Comparison of ENCODE assay signal across 10 mouse cellular contexts in the genomic region with DNA sequence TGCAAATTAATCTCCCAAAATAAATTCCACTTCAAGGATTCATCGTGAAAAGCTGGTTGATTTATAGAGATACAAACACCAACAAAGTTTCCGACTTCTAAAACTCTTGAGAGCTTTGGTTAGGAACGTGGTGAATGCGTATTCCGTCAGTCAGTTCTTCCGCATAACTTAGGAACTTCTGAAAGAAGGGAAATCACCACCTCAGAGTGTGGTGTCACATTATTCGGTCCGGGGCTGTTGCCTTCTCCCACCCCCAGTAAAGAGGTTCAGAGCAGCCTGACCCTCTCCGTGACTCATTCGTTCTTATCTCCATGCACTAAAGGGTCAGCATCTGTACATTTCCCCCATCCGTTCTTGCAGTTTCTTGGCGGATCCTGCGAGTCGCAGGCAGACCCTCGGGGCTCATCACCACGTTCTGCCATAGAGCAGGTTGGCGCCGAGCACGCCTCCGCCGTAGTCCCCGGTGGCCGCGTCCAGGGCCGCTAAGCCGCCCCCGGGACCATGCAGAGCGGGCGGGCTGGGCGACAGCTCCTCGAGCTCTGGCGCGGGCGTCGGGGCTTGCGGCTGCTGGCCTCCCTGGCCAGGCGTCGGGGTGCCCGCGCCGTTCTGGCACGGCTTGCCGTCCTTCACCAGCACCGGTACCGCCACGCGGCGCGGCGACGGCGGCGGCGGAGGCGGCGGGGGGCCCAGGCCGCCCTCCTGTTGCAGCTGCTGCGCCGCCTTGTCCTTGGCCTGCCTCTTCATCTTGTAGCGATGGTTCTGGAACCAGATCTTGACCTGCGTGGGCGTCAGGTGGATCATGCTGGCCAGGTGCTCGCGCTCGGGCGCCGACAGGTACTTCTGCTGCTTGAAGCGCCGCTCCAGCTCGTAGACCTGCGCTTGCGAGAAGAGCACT. TPM values are rescaled to one million over a fixed set of nuclear protein-coding genes. Genes with fewer than 3 reads are reported as not detected.
DNase-seq lines count a peak whose midpoint lies in the region; ATAC-seq lines count a peak whose summit lies in the region.
"Had no signal": no experiment of that assay in that cellular context is flagged by ENCODE, and none has a peak within 500 bp of the region (broad histone marks: within the 10 kb centered on the region; RNA-seq: fewer than 3 reads in every experiment).

No protein-coding gene starts in this region.

- H3K4me3 ChIP-seq in forebrain, embryonic 15.5 days: peak overlapping the region; percentile 32
- peak overlapping the region; percentile 45; the same call in 1 of the 2 replicates for H3K4me3 ChIP-seq in liver, embryonic 13.5 days (replicated peaks)
- H3K4me3 ChIP-seq in neural tube, embryonic 12.5 days: peak overlapping the region; percentile 31; the same call in 1 of the 2 replicates

- no peak overlapping the region for H3K9ac ChIP-seq in forebrain, embryonic 15.5 days (replicated peaks)
- no peak overlapping the region for H3K9ac ChIP-seq in liver, embryonic 13.5 days
- H3K9ac ChIP-seq in neural tube, embryonic 12.5 days: no peak overlapping the region

- H3K27me3 ChIP-seq in forebrain, embryonic 15.5 days: peaks cover 85% of the 10 kb centered on the region
- H3K27me3 ChIP-seq in liver, embryonic 13.5 days: peaks cover 77% of the 10 kb centered on the region
- peaks cover 88% of the 10 kb centered on the region for H3K27me3 ChIP-seq in neural tube, embryonic 12.5 days (replicated peaks)

- H3K4me1 ChIP-seq in forebrain, embryonic 15.5 days: peaks cover 17% of the 10 kb centered on the region
- peaks cover 18% of the 10 kb centered on the region for H3K4me1 ChIP-seq in liver, embryonic 13.5 days (replicated peaks)
- H3K4me1 ChIP-seq in neural tube, embryonic 12.5 days: peaks cover 16% of the 10 kb centered on the region

- under 1% methylated on average over 70 of the region's 72 CpGs for WGBS in forebrain, embryonic 15.5 days
- WGBS in liver, embryonic 13.5 days (ENCODE audit: insufficient replicate concordance): 3% methylated on average over 69 of the region's 72 CpGs
- WGBS in neural tube, embryonic 12.5 days: 1% methylated on average over 72 of the region's 72 CpGs

- H3K27ac ChIP-seq in forebrain, embryonic 15.5 days (replicated peaks): no peak overlapping the region
- no peak overlapping the region for H3K27ac ChIP-seq in liver, embryonic 13.5 days
- no peak overlapping the region for H3K27ac ChIP-seq in neural tube, embryonic 12.5 days
- H3K27ac ChIP-seq: macrophage had no signal

- peak; percentile 10 for DNase-seq in cerebellum, adult 11-12 months
- DNase-seq in adrenal gland, adult (ENCODE audit: inconsistent age in 2 of 2, low spot score in 1 of 2): peak; percentile 11 to 61
- DNase-seq in induced T-regulatory cell, adult 2 months (ENCODE audit: low read depth): peak; percentile 62
- DNase-seq in liver, embryonic 13.5 days: no peak
- DNase-seq in urinary bladder, postnatal 36 days (ENCODE audit: low spot score in 2 of 2): peak; percentile 2 to 14

- no peak overlapping the region for H3K4me2 ChIP-seq in forebrain, embryonic 15.5 days (replicated peaks)
- H3K4me2 ChIP-seq in liver, embryonic 13.5 days: peak overlapping the region; percentile 60; the same call in 1 of the 2 replicates
- H3K4me2 ChIP-seq in neural tube, embryonic 12.5 days (replicated peaks): peak overlapping the region; percentile 39

- H3K9me3 ChIP-seq in forebrain, embryonic 15.5 days: no peaks in the 10 kb centered on the region
- no peaks in the 10 kb centered on the region for H3K9me3 ChIP-seq in liver, embryonic 13.5 days (replicated peaks)
- no peaks in the 10 kb centered on the region for H3K9me3 ChIP-seq in neural tube, embryonic 12.5 days

- no peak for ATAC-seq in cerebellum, adult (ENCODE audit: insufficient number of reproducible peaks, low FRiP score, low TSS enrichment)
- peak; percentile 49 for ATAC-seq in forebrain, embryonic 15.5 days (replicated peaks)
- 0 out of 2 replicates have a peak, but pooled peaks have one; percentile 31 for ATAC-seq in liver, embryonic 13.5 days (ENCODE audit: low read depth)
- ATAC-seq in neural tube, embryonic 12.5 days (ENCODE audit: low FRiP score, low read depth): peak; percentile 59

- H3K36me3 ChIP-seq in forebrain, embryonic 15.5 days: no peaks in the 10 kb centered on the region
- H3K36me3 ChIP-seq in liver, embryonic 13.5 days: no peaks in the 10 kb centered on the region
- no peaks in the 10 kb centered on the region for H3K36me3 ChIP-seq in neural tube, embryonic 12.5 days

RNA-seq across cellular contexts. Expression of a gene that starts 1.5 kb away (rescaled TPM):
- 0.31 and 0.76 TPM in 2 replicates for polyA plus RNA-seq in forebrain, embryonic 15.5 days (2015; fragmentation: Nextera tagmentation; extraction: Ambion mirVana)
- polyA plus RNA-seq in liver, embryonic 13.5 days (2015; fragmentation: Nextera tagmentation; extraction: Ambion mirVana): not detected in 2 replicates
- not detected in 2 replicates for polyA plus RNA-seq in neural tube, embryonic 12.5 days (2016; fragmentation: Nextera tagmentation; extraction: Ambion mirVana)
- polyA plus RNA-seq: cortical plate, adult 2 months; macrophage had no signal
